Mouse (Mus musculus) gastrocnemius, adult 2 months (tissue): ENCODE data around the gene Birc6. TPM values are rescaled to one million over a fixed set of nuclear protein-coding genes. Genes with fewer than 3 reads are reported as not detected.

Experiments used
- DNase-seq: peaks from one replicate; pipeline ENCODE4 v3.0.0; 2022
- H3K27ac ChIP-seq: fragments of 200-600 bp; 2 replicates; pipeline ENCODE4 v1.8.1; 2022; ENCODE audit warnings: mild to moderate bottlenecking
- H3K4me3 ChIP-seq: fragments of 200-600 bp; 2 replicates; pipeline ENCODE4 v1.8.1; 2022; ENCODE audit warnings: mild to moderate bottlenecking, moderate library complexity
- CTCF ChIP-seq: fragments of 200-600 bp; IDR thresholded peaks from 2 replicates; pipeline ENCODE4 v1.8.1; 2022; ENCODE audit warnings: antibody characterized with exemption, mild to moderate bottlenecking, moderate library complexity
- intact Hi-C: fragments of 180-260 bp; cut with DNase I; formaldehyde crosslinking; loops from one replicate; pipeline ENCODE4 v1.15.1; 2025
- total RNA-seq, 2 experiments: library from RNA; stranded (reverse); gene quantifications; 2 replicates each; pipeline ENCODE4 v1.2.3; 2021

Birc6 gene
- total RNA-seq, 2 experiments from 2014 or later, result 61.3 to 62.4 TPM

DNA sequence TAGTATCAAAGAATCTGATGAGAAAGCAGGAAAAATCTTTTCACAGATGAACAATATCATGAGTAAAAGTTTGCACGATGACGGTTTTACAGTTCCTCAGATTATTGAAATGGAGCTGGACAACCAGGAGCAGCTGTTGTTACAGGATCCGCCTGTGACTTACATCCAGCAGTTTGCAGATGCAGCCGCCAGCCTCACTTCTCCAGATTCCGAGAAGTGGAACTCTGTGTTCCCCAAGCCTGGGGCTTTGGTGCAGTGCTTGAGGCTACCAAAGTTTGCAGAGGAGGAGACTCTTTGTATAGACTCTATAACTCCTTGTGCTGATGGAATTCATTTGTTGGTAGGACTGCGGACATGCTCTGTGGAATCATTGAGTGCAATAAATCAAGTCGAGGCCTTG, 51.5 kb downstream of the Birc6 start:
- Histone ChIP-seq H3K4me3 (no peak overlapping the region), H3K27ac (peak overlapping the region; percentile 76)
- intact Hi-C loops, result no loop called here
- peak; percentile 59 for DNase-seq
- TF ChIP-seq CTCF, result no peak

DNA sequence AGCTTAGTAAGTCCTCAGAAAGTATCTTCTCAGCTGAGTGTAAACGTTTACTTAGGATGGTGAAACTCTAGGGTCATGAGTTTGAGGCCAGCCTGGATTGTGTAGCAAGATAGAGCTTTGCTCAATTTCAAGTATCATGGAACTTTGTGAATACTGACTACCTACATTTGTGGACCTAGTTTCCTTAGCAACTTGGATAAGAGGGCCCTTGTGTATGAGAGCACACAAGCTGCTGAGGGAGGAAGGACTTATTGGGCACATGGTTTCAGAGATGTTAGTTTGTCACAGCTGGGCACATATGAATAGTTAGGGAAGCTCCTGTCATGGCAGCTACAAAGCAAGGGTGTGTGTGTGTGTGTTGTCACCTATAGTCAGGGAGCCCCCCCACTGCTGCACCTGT, 52.6 kb downstream of the Birc6 start:
- no peak for TF ChIP-seq CTCF
- Histone ChIP-seq H3K4me3 (no peak overlapping the region), H3K27ac (peak overlapping the region; percentile 76)
- no peak for DNase-seq
- intact Hi-C loops, result no loop called here

GRCm38 (mm10) chr17:74586768-74587167, 58.7 kb downstream of the Birc6 start:
- no peak overlapping the region for H3K27ac ChIP-seq
- H3K4me3 ChIP-seq, result no peak overlapping the region
- TF ChIP-seq CTCF, result no peak
- intact Hi-C loops, result no loop called here
- DNase-seq, result no peak

GRCm38 (mm10) chr17:74598908-74599307, 70.8 kb downstream of the Birc6 start:
- Histone ChIP-seq H3K27ac (no peak overlapping the region), H3K4me3 (no peak overlapping the region)
- DNase-seq, result no peak
- TF ChIP-seq CTCF, result no peak
- intact Hi-C loops, result no loop called here

GRCm38 (mm10) chr17:74599396-74599795, 71.3 kb downstream of the Birc6 start:
- no peak for DNase-seq
- no peak overlapping the region for H3K4me3 ChIP-seq
- intact Hi-C loops, result no loop called here
- no peak overlapping the region for H3K27ac ChIP-seq
- TF ChIP-seq CTCF, result no peak

- Histone ChIP-seq H3K4me3 (no peak overlapping the region), H3K27ac (no peak overlapping the region)
- TF ChIP-seq CTCF, result no peak
- DNase-seq, result no peak
- intact Hi-C loops, result loop anchor here (5.0 kb wide), 1 partner anchor 41 kb away; no protein-coding TSS in a partner anchor
These were observed 73.1 kb downstream of the Birc6 start for GRCm38 (mm10) chr17:74601201-74601600.

- Histone ChIP-seq H3K4me3 (no peak overlapping the region), H3K27ac (no peak overlapping the region)
- no peak for TF ChIP-seq CTCF
- no peak for DNase-seq
- intact Hi-C loops, result no loop called here
These were observed 102.7 kb downstream of the Birc6 start for GRCm38 (mm10) chr17:74630798-74631197.

DNA sequence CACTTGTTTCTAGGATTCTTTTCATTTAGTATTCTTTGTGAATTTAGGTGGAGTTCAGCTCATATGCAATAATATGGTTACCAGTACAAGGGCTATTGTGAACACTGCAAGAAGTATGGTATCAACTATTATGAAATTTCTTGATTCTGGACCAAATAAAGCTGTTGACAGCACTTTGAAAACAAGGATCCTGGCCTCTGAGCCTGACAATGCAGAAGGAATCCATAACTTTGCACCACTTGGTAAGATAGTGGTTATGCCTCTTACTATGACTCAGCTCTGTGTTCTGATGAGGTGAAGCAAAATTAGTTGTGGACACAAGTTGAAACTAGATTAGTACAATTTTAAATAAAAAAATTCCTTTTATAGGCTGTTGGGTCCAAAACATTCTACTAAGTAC, 114.3 kb downstream of the Birc6 start:
- Histone ChIP-seq H3K27ac (no peak overlapping the region), H3K4me3 (no peak overlapping the region)
- intact Hi-C loops, result loop anchor here (5.0 kb wide), 1 partner anchor 40 kb away; no protein-coding TSS in a partner anchor
- no peak for TF ChIP-seq CTCF
- no peak for DNase-seq

DNA sequence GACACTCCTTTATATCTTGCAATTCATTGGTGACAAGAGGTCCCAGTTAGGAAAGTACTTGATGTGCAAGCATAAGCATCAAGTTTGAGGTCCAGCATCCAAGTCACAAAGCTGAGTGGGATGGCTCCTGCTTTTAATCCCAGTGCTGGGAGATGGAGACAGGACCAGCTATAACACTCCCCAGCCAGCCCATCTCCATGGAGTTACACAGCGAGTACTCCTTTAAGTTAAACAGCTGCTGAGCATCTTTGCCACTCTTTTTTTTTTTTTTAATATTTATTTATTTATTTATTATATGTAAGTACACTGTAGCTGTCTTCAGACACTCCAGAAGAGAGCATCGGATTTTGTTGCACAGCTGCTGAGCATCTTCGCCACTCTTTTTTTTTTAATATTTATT, 130.3 kb downstream of the Birc6 start:
- intact Hi-C loops, result no loop called here
- Histone ChIP-seq H3K4me3 (no peak overlapping the region), H3K27ac (no peak overlapping the region)
- no peak for TF ChIP-seq CTCF
- DNase-seq, result no peak

- intact Hi-C loops, result no loop called here
- Histone ChIP-seq H3K27ac (peak overlapping the region; percentile 62), H3K4me3 (no peak overlapping the region)
- no peak for TF ChIP-seq CTCF
- no peak for DNase-seq
These were observed 139.9 kb downstream of the Birc6 start for GRCm38 (mm10) chr17:74668010-74668409.

DNA sequence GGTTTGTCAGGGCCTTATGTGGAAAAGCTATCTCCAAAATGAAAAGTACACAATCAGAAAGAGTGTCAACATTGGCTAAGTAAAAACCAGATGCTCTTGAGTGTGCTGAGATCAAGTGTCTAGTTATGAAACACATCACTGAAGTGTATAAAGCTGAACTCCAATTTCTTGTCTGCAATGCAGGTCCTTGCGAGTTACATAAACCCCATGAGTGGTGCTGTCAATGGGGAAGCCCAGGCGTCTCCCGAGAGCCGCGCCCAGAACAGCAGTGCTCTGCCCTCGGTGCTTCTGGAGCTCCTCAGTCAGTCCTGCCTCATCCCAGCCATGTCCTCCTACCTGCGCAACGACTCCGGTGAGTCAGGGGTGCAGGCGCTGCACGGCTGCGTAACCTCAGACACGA, 141.9 kb downstream of the Birc6 start:
- no peak for TF ChIP-seq CTCF
- intact Hi-C loops, result no loop called here
- H3K27ac ChIP-seq, result no peak overlapping the region
- no peak for DNase-seq
- H3K4me3 ChIP-seq, result no peak overlapping the region

- intact Hi-C loops, result no loop called here
- TF ChIP-seq CTCF, result no peak
- no peak overlapping the region for H3K4me3 ChIP-seq
- peak overlapping the region; percentile 35; the same call in 1 of the 2 replicates for H3K27ac ChIP-seq
- peak; percentile 58 for DNase-seq
These were observed 144.4 kb downstream of the Birc6 start for GRCm38 (mm10) chr17:74672446-74672845.

DNA sequence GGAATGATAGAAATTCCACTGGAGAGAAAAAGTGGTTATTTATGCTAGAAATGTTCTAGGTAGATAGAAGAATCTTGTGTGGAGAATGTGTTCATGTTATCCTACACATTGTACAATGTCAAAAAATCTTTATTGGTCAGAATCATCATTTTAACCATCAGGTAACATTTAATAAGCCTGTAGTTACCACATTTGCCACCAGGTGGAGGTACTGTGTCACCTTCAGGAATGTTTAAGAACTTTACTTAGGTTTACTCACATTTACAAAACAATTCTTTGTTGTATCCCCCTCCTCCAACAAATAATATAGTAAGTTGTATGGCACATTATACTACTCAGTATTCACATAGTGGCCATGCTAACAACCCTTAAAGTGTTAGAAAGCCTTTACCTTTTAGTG, 145.2 kb downstream of the Birc6 start:
- no peak overlapping the region for H3K27ac ChIP-seq
- no peak for DNase-seq
- intact Hi-C loops, result no loop called here
- peak; percentile 74 for TF ChIP-seq CTCF
- H3K4me3 ChIP-seq, result no peak overlapping the region

- no peak for TF ChIP-seq CTCF
- no peak for DNase-seq
- no peak overlapping the region for H3K4me3 ChIP-seq
- intact Hi-C loops, result no loop called here
- no peak overlapping the region for H3K27ac ChIP-seq
These were observed 150.0 kb downstream of the Birc6 start for GRCm38 (mm10) chr17:74678061-74678460.

DNA sequence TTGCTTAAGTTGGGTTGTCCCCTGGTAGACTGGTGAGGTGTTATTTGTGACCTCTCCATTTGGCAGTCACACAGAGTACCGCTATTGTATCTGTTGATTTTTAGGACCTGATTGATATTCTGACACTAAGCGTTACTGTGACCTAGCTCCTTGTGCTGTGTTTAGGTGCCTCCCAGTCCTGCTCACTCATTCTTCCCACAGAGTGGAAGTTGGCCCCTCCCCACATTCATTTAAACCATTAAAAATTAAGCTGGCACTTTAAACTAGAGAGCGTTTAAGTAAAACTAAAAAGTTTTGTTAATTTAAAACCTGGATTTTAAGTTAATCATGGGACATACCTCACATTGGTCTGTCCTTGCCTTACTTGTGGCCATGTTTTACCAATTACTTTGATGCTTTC, 156.8 kb downstream of the Birc6 start:
- Histone ChIP-seq H3K4me3 (no peak overlapping the region), H3K27ac (no peak overlapping the region)
- intact Hi-C loops, result no loop called here
- no peak for DNase-seq
- no peak for TF ChIP-seq CTCF
